Mouse (Mus musculus): ENCODE measurements at regions not wholly inside any gene's neighbourhood (a gene's known extent, or its start where the extent isn't known, plus 50 kb on each side); places are given as distances from the start of the nearest gene placed in this dataset.

DNA sequence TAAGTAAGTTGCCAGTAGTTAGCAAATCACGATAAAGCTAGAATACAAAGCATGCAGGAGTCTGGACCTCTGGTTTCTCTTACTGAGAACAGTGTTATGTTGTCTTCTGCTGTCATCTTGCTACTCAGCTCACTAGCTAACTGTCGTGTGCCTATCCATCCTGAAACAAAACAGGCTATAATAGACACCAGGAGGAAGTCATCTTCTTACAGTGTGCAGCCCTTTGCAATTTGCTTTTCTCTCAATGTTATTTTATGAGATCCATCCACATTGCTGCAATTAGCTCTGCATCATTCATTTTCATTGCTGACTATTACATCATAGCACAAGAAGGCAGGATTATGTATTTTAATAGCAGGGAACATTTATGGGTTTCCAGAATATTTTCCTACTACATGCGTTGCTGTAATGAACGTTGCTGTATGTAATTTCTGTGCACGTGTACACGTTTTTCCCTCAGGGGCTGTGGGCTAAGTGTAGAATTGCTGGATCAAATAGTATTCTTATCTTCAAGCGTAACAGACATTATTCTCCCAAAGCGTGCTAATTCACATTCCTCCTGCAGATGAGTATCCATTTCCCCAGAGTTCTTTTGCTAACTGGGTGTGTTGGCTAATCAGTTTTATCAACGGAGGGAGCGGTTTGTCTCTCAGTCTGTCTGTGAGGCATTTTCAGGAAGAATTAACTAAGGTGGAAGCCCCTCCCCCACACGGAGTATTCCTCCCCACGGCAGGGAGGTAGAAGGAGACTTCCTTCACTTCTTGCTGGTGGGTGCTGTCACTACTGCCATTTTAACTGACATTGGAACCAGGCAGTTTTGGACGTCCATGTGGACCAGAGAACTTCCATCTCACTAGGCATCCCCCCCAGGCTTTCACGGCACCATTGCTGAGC, 139.1 kb upstream of the Tyw5 start:
- no peaks in the 10 kb centered on the region for H3K36me3 ChIP-seq (replicated peaks; ENCODE audit: insufficient read depth, low read length)
- TF ChIP-seq EP300 (IDR thresholded peaks at IDR 0.05; ENCODE audit: low read depth), result no peak
- no peak for TF ChIP-seq CTCF (IDR thresholded peaks at IDR 0.05; ENCODE audit: low read depth)
- H3K9ac ChIP-seq (replicated peaks), result no peak overlapping the region
- H3K4me1 ChIP-seq (ENCODE audit: insufficient read depth), result no peaks in the 10 kb centered on the region
- H3K27me3 ChIP-seq (ENCODE audit: insufficient read depth, low read length), result no peaks in the 10 kb centered on the region
- no peak overlapping the region for H3K4me3 ChIP-seq (ENCODE audit: low read depth, low read length)
- H3K9me3 ChIP-seq (ENCODE audit: low read length), result no peaks in the 10 kb centered on the region
- no peak overlapping the region for H3K27ac ChIP-seq (ENCODE audit: low read depth)
- no peak for DNase-seq
- 61% methylated on average over 14 of the region's 14 CpGs for WGBS (ENCODE audit: insufficient replicate concordance)
- no peak overlapping the region for H3K4me2 ChIP-seq (ENCODE audit: low read depth, low read length)
- no peak for ATAC-seq

GRCm38 (mm10) chr1:57561517-57561916, 154.6 kb upstream of the Tyw5 start:
- H3K27ac ChIP-seq (ENCODE audit: low read depth), result no peak overlapping the region
- no peak overlapping the region for H3K4me3 ChIP-seq (ENCODE audit: low read depth, low read length)
- TF ChIP-seq CTCF (IDR thresholded peaks at IDR 0.05; ENCODE audit: low read depth) (no peak), EP300 (IDR thresholded peaks at IDR 0.05; ENCODE audit: low read depth) (no peak)
- H3K9ac ChIP-seq (replicated peaks), result no peak overlapping the region
- no peak for ATAC-seq
- DNase-seq, result no peak
- no peaks in the 10 kb centered on the region for H3K27me3 ChIP-seq (ENCODE audit: insufficient read depth, low read length)
- no peaks in the 10 kb centered on the region for H3K9me3 ChIP-seq (ENCODE audit: low read length)
- H3K4me2 ChIP-seq (ENCODE audit: low read depth, low read length), result no peak overlapping the region
- H3K36me3 ChIP-seq (replicated peaks; ENCODE audit: insufficient read depth, low read length), result no peaks in the 10 kb centered on the region
- no peaks in the 10 kb centered on the region for H3K4me1 ChIP-seq (ENCODE audit: insufficient read depth)
- whole genome bisulfite sequencing (ENCODE audit: insufficient replicate concordance), result 70% methylated on average over 2 of the region's 2 CpGs

DNA sequence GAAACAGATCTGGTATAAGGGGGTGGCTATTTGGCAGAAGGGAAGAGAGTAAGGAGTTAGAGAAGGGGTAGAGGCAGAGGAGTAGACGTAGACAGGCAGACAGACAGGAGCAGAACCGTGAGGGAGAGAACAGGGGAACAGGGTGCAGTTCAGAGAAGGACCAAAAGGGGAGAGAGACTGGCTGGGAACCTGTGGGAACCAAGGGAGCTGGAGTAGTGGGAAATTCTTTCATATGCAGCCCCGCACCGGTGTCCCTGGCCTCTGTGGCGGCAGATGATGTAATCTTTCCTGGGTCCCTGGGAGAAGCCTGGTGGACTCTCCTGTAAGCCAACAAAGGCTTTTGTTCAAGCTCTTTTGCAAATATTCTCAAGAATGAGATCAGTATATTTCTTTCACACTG, 157.8 kb upstream of the Tyw5 start:
- Histone ChIP-seq H3K27ac (ENCODE audit: low read depth) (no peak overlapping the region), H3K4me3 (ENCODE audit: low read depth, low read length) (no peak overlapping the region), H3K9ac (replicated peaks) (no peak overlapping the region), H3K4me2 (ENCODE audit: low read depth, low read length) (no peak overlapping the region), H3K27me3 (ENCODE audit: insufficient read depth, low read length) (no peaks in the 10 kb centered on the region), H3K9me3 (ENCODE audit: low read length) (0 out of 2 replicates have a peak, but pooled peaks cover 5% of the 10 kb centered on the region), H3K4me1 (ENCODE audit: insufficient read depth) (no peaks in the 10 kb centered on the region), H3K36me3 (replicated peaks; ENCODE audit: insufficient read depth, low read length) (no peaks in the 10 kb centered on the region)
- ATAC-seq (no peak), DNase-seq (no peak)
- 54% methylated on average over 5 of the region's 5 CpGs for WGBS (ENCODE audit: insufficient replicate concordance)
- no peak for TF ChIP-seq CTCF (IDR thresholded peaks at IDR 0.05; ENCODE audit: low read depth)

- TF ChIP-seq EP300 (IDR thresholded peaks at IDR 0.05; ENCODE audit: low read depth) (no peak), CTCF (IDR thresholded peaks at IDR 0.05; ENCODE audit: low read depth) (no peak)
- Histone ChIP-seq H3K27ac (ENCODE audit: low read depth) (no peak overlapping the region), H3K4me1 (ENCODE audit: insufficient read depth) (no peaks in the 10 kb centered on the region), H3K9ac (replicated peaks) (no peak overlapping the region), H3K27me3 (ENCODE audit: insufficient read depth, low read length) (no peaks in the 10 kb centered on the region), H3K4me3 (ENCODE audit: low read depth, low read length) (no peak overlapping the region), H3K36me3 (replicated peaks; ENCODE audit: insufficient read depth, low read length) (no peaks in the 10 kb centered on the region), H3K9me3 (ENCODE audit: low read length) (0 out of 2 replicates have a peak, but pooled peaks cover 5% of the 10 kb centered on the region), H3K4me2 (ENCODE audit: low read depth, low read length) (no peak overlapping the region)
- no peak for ATAC-seq
- WGBS (ENCODE audit: insufficient replicate concordance), result 61% methylated on average over 5 of the region's 5 CpGs
- DNase-seq, result no peak
Observed at GRCm38 (mm10) chr1:57572097-57572496, 165.2 kb upstream of the Tyw5 start.

- Histone ChIP-seq H3K4me3 (ENCODE audit: low read depth, low read length) (no peak overlapping the region), H3K36me3 (replicated peaks; ENCODE audit: insufficient read depth, low read length) (no peaks in the 10 kb centered on the region), H3K9ac (replicated peaks) (no peak overlapping the region), H3K4me2 (ENCODE audit: low read depth, low read length) (no peak overlapping the region), H3K27ac (ENCODE audit: low read depth) (no peak overlapping the region), H3K27me3 (ENCODE audit: insufficient read depth, low read length) (no peaks in the 10 kb centered on the region), H3K9me3 (ENCODE audit: low read length) (0 out of 2 replicates have a peak, but pooled peaks cover 2% of the 10 kb centered on the region), H3K4me1 (ENCODE audit: insufficient read depth) (no peaks in the 10 kb centered on the region)
- TF ChIP-seq CTCF (IDR thresholded peaks at IDR 0.05; ENCODE audit: low read depth), result no peak
- TF ChIP-seq EP300 (IDR thresholded peaks at IDR 0.05; ENCODE audit: low read depth), result no peak
- ATAC-seq (no peak), DNase-seq (no peak)
- 57% methylated on average over 6 of the region's 6 CpGs for WGBS (ENCODE audit: insufficient replicate concordance)
Observed at GRCm38 (mm10) chr1:57573829-57574228, 166.9 kb upstream of the Tyw5 start.

GRCm38 (mm10) chr1:57574530-57574929, 167.6 kb upstream of the Tyw5 start:
- Histone ChIP-seq H3K4me3 (ENCODE audit: low read depth, low read length) (no peak overlapping the region), H3K9me3 (ENCODE audit: low read length) (no peaks in the 10 kb centered on the region), H3K9ac (replicated peaks) (no peak overlapping the region), H3K27ac (ENCODE audit: low read depth) (no peak overlapping the region), H3K4me2 (ENCODE audit: low read depth, low read length) (no peak overlapping the region), H3K36me3 (replicated peaks; ENCODE audit: insufficient read depth, low read length) (no peaks in the 10 kb centered on the region), H3K27me3 (ENCODE audit: insufficient read depth, low read length) (no peaks in the 10 kb centered on the region), H3K4me1 (ENCODE audit: insufficient read depth) (no peaks in the 10 kb centered on the region)
- 67% methylated on average over 6 of the region's 6 CpGs for WGBS (ENCODE audit: insufficient replicate concordance)
- no peak for ATAC-seq
- no peak for TF ChIP-seq EP300 (IDR thresholded peaks at IDR 0.05; ENCODE audit: low read depth)
- no peak for TF ChIP-seq CTCF (IDR thresholded peaks at IDR 0.05; ENCODE audit: low read depth)
- DNase-seq, result no peak
